Mouse (Mus musculus): ENCODE measurements around the gene Pip5k1c. TPM values are rescaled to one million over a fixed set of nuclear protein-coding genes. Genes with fewer than 3 reads are reported as not detected.

Gene Pip5k1c
- polyA plus RNA-seq, 1 experiment from 2014 or later: 41.8 TPM

DNA sequence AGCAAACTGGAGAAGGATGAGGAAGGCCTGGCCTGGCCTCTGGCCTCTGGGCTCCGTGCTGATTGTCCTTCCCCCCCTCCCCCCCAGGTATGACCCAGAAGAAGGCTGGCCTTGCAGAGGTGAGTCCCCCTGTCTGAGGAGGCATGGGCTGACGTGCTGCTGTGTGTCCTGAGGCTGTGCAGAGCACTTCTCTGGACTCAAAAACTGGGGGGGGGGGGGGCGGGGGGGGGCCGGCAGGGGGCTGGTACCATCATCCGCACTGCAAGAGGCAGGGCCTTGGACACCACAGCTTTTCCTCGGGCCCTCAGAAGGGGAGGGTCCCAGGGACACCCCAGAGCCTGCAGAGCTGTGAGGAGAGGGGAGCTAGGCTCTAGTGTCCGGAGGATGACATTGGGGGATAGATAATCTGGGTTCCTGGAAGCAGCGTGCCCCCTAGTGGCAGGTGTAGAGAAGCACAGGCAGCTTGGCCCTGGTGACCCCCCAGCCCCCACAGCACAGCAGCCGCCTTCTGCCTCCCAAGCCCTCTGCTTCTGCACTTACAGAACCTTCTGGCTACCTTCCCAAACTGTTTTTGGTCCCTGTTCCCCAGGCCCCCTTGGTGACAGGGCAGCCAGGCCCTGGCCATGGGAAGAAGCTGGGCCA lies 12.0 kb downstream of the Pip5k1c start:
- WGBS: 27% methylated on average over 6 of the region's 9 CpGs
- Histone ChIP-seq H3K36me3 (ENCODE audit: control insufficient read depth, insufficient read depth, low read length) (peaks cover 26% of the 10 kb centered on the region; the same call in 1 of the 2 replicates), H3K27me3 (ENCODE audit: control insufficient read depth, insufficient read depth, low read length) (no peaks in the 10 kb centered on the region), H3K9ac (ENCODE audit: low read length) (peak overlapping the region; percentile 32; the same call in 1 of the 2 replicates), H3K9me3 (replicated peaks; ENCODE audit: control insufficient read depth, low read length) (no peaks in the 10 kb centered on the region), H3K27ac (ENCODE audit: low read length) (no peak overlapping the region), H3K4me3 (replicated peaks; ENCODE audit: low read length) (no peak overlapping the region), H3K4me2 (ENCODE audit: low read depth, low read length) (no peak overlapping the region), H3K4me1 (ENCODE audit: control insufficient read depth, insufficient read depth, low read length) (peaks cover 33% of the 10 kb centered on the region)
- ATAC-seq (ENCODE audit: insufficient read depth, low FRiP score): peak; percentile 51; the same call in 1 of the 2 replicates

DNA sequence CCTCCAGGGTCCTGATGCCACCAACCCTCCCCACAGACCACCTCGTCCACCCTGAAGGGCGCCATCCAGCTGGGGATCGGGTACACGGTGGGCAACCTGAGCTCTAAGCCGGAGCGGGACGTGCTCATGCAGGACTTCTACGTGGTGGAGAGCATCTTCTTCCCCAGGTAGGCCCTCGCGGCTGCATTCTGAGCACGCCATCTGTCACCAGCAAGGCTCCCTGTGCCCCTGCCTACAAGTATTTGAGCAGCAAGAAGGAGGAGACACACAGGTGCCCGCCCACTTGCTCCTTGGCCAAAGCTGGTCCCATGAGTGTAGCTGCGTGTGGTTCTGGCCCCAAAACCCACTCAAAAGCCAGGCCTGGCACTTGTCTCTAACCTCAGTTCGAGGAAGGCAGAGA lies 12.9 kb downstream of the Pip5k1c start:
- Histone ChIP-seq H3K4me1 (ENCODE audit: control insufficient read depth, insufficient read depth, low read length) (peaks cover 23% of the 10 kb centered on the region), H3K36me3 (ENCODE audit: control insufficient read depth, insufficient read depth, low read length) (peaks cover 26% of the 10 kb centered on the region; the same call in 1 of the 2 replicates), H3K9ac (ENCODE audit: low read length) (no peak overlapping the region), H3K27me3 (ENCODE audit: control insufficient read depth, insufficient read depth, low read length) (no peaks in the 10 kb centered on the region), H3K4me2 (ENCODE audit: low read depth, low read length) (no peak overlapping the region), H3K27ac (ENCODE audit: low read length) (no peak overlapping the region), H3K9me3 (replicated peaks; ENCODE audit: control insufficient read depth, low read length) (no peaks in the 10 kb centered on the region), H3K4me3 (replicated peaks; ENCODE audit: low read length) (no peak overlapping the region)
- no peak for ATAC-seq (ENCODE audit: insufficient read depth, low FRiP score)
- WGBS: 94% methylated on average over 14 of the region's 14 CpGs

DNA sequence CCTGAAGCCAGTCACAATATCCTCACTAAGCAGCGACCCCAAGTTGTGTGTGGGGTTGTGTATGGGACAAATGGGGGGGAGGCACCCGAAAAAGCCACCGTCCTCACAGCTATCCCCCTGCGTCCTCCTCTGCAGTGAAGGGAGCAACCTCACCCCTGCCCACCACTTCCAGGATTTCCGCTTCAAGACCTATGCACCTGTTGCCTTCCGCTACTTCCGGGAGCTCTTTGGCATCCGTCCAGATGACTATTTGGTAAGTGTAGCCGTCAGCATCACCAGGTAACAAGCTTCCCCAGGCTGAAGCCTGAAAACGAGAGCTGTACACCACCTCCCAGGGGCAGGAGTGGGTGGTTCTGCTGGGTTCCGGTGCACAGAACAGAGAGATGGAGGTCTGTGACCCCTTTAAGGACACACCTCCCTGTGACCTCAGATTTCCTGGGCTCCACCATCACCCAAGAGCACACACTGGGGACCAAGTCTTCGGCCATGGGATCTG lies 13.5 kb downstream of the Pip5k1c start:
- no peak overlapping the region for H3K27ac ChIP-seq (ENCODE audit: low read length)
- H3K36me3 ChIP-seq (ENCODE audit: control insufficient read depth, insufficient read depth, low read length): peaks cover 26% of the 10 kb centered on the region; the same call in 1 of the 2 replicates
- H3K27me3 ChIP-seq (ENCODE audit: control insufficient read depth, insufficient read depth, low read length): no peaks in the 10 kb centered on the region
- no peak for ATAC-seq (ENCODE audit: insufficient read depth, low FRiP score)
- no peak overlapping the region for H3K4me3 ChIP-seq (replicated peaks; ENCODE audit: low read length)
- no peaks in the 10 kb centered on the region for H3K9me3 ChIP-seq (replicated peaks; ENCODE audit: control insufficient read depth, low read length)
- H3K9ac ChIP-seq (ENCODE audit: low read length): no peak overlapping the region
- H3K4me2 ChIP-seq (ENCODE audit: low read depth, low read length): no peak overlapping the region
- WGBS: 92% methylated on average over 12 of the region's 12 CpGs
- peaks cover 23% of the 10 kb centered on the region for H3K4me1 ChIP-seq (ENCODE audit: control insufficient read depth, insufficient read depth, low read length)

DNA sequence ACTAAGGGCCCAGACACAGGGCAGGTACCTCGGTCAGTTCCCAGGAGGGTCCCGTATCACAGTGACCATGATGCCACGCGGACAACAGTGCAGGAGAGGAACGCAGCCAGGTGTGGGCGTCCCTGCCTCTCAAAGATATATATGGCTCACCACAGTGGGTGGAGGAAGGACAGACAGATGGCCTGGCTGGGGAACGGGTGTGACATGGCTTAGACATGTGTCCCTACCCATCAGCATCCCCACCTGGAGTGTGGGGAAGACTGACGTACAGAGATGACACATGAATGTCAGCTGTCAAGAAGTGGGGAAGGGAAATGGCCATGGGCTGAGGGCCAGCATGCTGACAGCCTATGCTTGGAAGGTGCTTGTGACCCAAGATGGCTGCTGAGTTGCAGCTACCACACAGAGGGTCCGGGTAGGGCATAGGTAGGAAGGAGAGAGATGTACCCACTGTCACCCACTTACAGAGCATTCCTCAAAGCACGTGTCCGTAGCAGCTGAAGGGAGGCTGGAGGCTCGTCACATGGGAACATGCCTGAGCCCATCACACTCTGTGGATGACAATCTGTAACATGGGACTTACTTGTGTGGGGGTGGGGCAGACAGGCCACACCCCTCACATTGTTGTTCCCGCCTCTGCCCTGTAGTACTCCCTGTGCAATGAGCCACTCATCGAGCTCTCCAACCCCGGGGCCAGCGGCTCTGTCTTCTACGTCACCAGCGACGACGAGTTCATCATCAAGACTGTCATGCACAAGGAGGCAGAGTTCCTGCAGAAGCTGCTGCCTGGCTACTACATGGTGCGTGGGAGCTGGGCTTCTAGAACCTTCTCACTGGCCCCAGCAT lies 14.3 kb downstream of the Pip5k1c start:
- H3K4me3 ChIP-seq (replicated peaks; ENCODE audit: low read length): no peak overlapping the region
- no peaks in the 10 kb centered on the region for H3K9me3 ChIP-seq (replicated peaks; ENCODE audit: control insufficient read depth, low read length)
- no peak overlapping the region for H3K4me2 ChIP-seq (ENCODE audit: low read depth, low read length)
- WGBS: 90% methylated on average over 21 of the region's 21 CpGs
- peaks cover 22% of the 10 kb centered on the region for H3K4me1 ChIP-seq (ENCODE audit: control insufficient read depth, insufficient read depth, low read length)
- H3K27me3 ChIP-seq (ENCODE audit: control insufficient read depth, insufficient read depth, low read length): no peaks in the 10 kb centered on the region
- H3K9ac ChIP-seq (ENCODE audit: low read length): no peak overlapping the region
- ATAC-seq (ENCODE audit: insufficient read depth, low FRiP score): no peak
- H3K36me3 ChIP-seq (ENCODE audit: control insufficient read depth, insufficient read depth, low read length): peaks cover 26% of the 10 kb centered on the region
- no peak overlapping the region for H3K27ac ChIP-seq (ENCODE audit: low read length)

DNA sequence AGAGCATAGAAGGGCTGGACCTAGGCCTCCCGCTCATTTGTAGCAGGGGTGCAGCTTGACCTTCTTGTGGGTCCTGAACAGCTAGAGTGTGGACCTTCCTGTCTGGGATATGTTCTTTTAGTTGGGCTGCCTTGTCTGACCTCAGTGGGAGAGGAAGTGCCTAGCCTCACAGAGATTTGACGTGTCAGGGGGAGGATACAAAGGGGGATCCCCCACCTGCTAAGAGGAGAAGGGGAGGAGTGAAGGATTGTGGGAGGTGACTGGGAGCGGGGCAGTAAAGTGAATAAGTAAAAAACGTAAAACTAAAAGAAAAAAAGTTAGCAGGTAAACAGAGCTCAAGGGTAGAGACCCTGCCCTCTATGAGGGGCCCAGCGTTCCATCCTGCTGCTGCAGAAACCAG lies 16.8 kb downstream of the Pip5k1c start:
- no peak overlapping the region for H3K9ac ChIP-seq (ENCODE audit: low read length)
- no peaks in the 10 kb centered on the region for H3K27me3 ChIP-seq (ENCODE audit: control insufficient read depth, insufficient read depth, low read length)
- no peaks in the 10 kb centered on the region for H3K9me3 ChIP-seq (replicated peaks; ENCODE audit: control insufficient read depth, low read length)
- WGBS: 84% methylated on average over 5 of the region's 5 CpGs
- ATAC-seq (ENCODE audit: insufficient read depth, low FRiP score): no peak
- no peak overlapping the region for H3K4me2 ChIP-seq (ENCODE audit: low read depth, low read length)
- H3K36me3 ChIP-seq (ENCODE audit: control insufficient read depth, insufficient read depth, low read length): peaks cover 31% of the 10 kb centered on the region
- no peak overlapping the region for H3K4me3 ChIP-seq (replicated peaks; ENCODE audit: low read length)
- no peak overlapping the region for H3K27ac ChIP-seq (ENCODE audit: low read length)
- peaks cover 4% of the 10 kb centered on the region; the same call in 1 of the 2 replicates for H3K4me1 ChIP-seq (ENCODE audit: control insufficient read depth, insufficient read depth, low read length)

DNA sequence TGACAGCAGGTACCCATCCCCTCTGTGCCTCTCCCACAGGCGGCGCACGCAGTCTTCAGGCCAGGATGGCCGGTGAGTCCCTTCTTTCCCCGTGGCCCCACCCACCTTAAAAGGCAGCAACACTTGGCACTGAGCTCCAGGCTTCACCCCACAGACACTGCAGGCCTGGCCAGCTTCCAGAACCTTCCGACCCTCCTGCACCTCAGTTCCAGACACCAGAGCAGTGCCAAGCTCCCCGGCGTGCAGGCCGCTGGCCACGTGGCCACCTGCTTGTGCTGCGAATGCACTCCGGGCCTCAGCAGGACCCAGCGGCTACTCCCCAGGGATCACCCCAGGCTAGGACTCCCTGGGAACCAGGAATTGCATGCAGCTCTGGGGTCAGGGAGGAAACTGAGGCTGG lies 20.8 kb downstream of the Pip5k1c start:
- H3K4me1 ChIP-seq (ENCODE audit: control insufficient read depth, insufficient read depth, low read length): peaks cover 18% of the 10 kb centered on the region
- H3K9me3 ChIP-seq (replicated peaks; ENCODE audit: control insufficient read depth, low read length): no peaks in the 10 kb centered on the region
- no peak overlapping the region for H3K27ac ChIP-seq (ENCODE audit: low read length)
- 90% methylated on average over 13 of the region's 13 CpGs for WGBS
- H3K4me3 ChIP-seq (replicated peaks; ENCODE audit: low read length): no peak overlapping the region
- no peak overlapping the region for H3K4me2 ChIP-seq (ENCODE audit: low read depth, low read length)
- no peak for ATAC-seq (ENCODE audit: insufficient read depth, low FRiP score)
- H3K36me3 ChIP-seq (ENCODE audit: control insufficient read depth, insufficient read depth, low read length): peaks cover 24% of the 10 kb centered on the region
- H3K27me3 ChIP-seq (ENCODE audit: control insufficient read depth, insufficient read depth, low read length): no peaks in the 10 kb centered on the region
- no peak overlapping the region for H3K9ac ChIP-seq (ENCODE audit: low read length)

DNA sequence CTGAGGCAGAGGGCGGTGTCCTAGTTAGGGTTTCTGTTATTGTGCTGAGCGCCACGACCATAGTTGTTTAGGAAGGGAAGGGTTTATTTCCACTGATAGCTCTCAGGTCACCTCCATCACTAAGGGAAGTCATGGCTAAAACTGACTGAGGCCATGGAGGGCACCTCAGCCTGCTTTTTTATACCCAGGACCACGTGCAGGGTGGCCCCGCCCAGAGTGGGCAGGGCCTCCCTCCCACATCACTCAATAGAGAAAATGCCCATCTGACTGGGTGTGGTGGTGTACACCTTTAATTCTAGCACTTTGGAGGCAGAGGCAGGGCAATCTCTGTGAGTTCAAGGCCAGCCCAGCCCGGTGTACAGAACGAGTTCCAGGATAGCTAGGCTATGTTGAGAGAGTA lies 21.4 kb downstream of the Pip5k1c start:
- WGBS: 78% methylated on average over 7 of the region's 7 CpGs
- Histone ChIP-seq H3K9me3 (replicated peaks; ENCODE audit: control insufficient read depth, low read length) (no peaks in the 10 kb centered on the region), H3K9ac (ENCODE audit: low read length) (no peak overlapping the region), H3K4me2 (ENCODE audit: low read depth, low read length) (no peak overlapping the region), H3K27me3 (ENCODE audit: control insufficient read depth, insufficient read depth, low read length) (no peaks in the 10 kb centered on the region), H3K4me3 (replicated peaks; ENCODE audit: low read length) (no peak overlapping the region), H3K36me3 (ENCODE audit: control insufficient read depth, insufficient read depth, low read length) (peaks cover 17% of the 10 kb centered on the region), H3K27ac (ENCODE audit: low read length) (no peak overlapping the region), H3K4me1 (ENCODE audit: control insufficient read depth, insufficient read depth, low read length) (peaks cover 22% of the 10 kb centered on the region)
- ATAC-seq (ENCODE audit: insufficient read depth, low FRiP score): no peak

DNA sequence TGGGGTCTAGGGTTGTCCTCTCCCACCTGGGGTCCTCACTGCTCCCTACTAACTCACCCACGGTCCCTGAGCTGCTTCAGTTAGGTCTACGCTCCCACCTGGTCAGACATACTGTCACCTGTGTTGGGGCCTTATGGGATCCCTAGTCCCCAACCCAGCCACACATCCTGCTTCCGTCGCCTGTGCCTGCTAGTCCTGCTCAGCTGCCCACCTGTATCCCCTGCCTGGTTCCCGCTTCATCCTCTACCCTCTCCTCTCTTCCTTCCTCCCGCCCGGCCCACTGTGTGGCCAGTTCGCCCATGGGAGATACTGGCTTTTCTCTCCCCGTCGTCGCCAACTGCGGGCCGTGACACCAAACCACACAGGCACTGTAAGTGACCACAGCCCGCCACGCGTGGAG lies 22.8 kb downstream of the Pip5k1c start:
- peaks cover 29% of the 10 kb centered on the region for H3K4me1 ChIP-seq (ENCODE audit: control insufficient read depth, insufficient read depth, low read length)
- H3K4me2 ChIP-seq (ENCODE audit: low read depth, low read length): no peak overlapping the region
- no peak overlapping the region for H3K4me3 ChIP-seq (replicated peaks; ENCODE audit: low read length)
- 90% methylated on average over 16 of the region's 16 CpGs for WGBS
- no peaks in the 10 kb centered on the region for H3K9me3 ChIP-seq (replicated peaks; ENCODE audit: control insufficient read depth, low read length)
- H3K36me3 ChIP-seq (ENCODE audit: control insufficient read depth, insufficient read depth, low read length): peaks cover 14% of the 10 kb centered on the region; the same call in 1 of the 2 replicates
- no peak for ATAC-seq (ENCODE audit: insufficient read depth, low FRiP score)
- H3K27ac ChIP-seq (ENCODE audit: low read length): no peak overlapping the region
- H3K9ac ChIP-seq (ENCODE audit: low read length): no peak overlapping the region
- H3K27me3 ChIP-seq (ENCODE audit: control insufficient read depth, insufficient read depth, low read length): no peaks in the 10 kb centered on the region
